ENCODE assay signal across 11 mouse cellular contexts in genomic region chr13:28481224-28481965, GRCm38 (mm10).
DNase-seq lines count a peak whose midpoint lies in the region; ATAC-seq and TF ChIP-seq lines count a peak whose summit lies in the region.
"Had no signal": no experiment of that assay in that cellular context is flagged by ENCODE, and none has a peak within 500 bp of the region (broad histone marks: within the 10 kb centered on the region; RNA-seq: fewer than 3 reads in every experiment).

No protein-coding gene starts in this region.

- no peak for ATAC-seq in midbrain, embryonic 16.5 days
- peak; percentile 80 for ATAC-seq in hindbrain, embryonic 15.5 days (ENCODE audit: low FRiP score, low read depth)
- ATAC-seq in intestine, postnatal 0 days, result no peak

- WGBS in midbrain, embryonic 10.5 days, result 87% methylated on average over 7 of the region's 7 CpGs
- WGBS in midbrain, embryonic 16.5 days, result 54% methylated on average over 7 of the region's 7 CpGs
- 44% methylated on average over 7 of the region's 7 CpGs for WGBS in hindbrain, embryonic 15.5 days
- 75% methylated on average over 7 of the region's 7 CpGs for WGBS in intestine, postnatal 0 days

- no peak overlapping the region for H3K9ac ChIP-seq in midbrain, embryonic 16.5 days (ENCODE audit: low read depth, low read length)
- no peak overlapping the region for H3K9ac ChIP-seq in hindbrain, embryonic 15.5 days
- H3K9ac ChIP-seq in intestine, postnatal 0 days (ENCODE audit: low read depth, low read length), result no peak overlapping the region
- H3K9ac ChIP-seq: kidney, embryonic 15.5 days had no signal

- no peak overlapping the region for H3K4me2 ChIP-seq in midbrain, embryonic 16.5 days (ENCODE audit: low read length)
- H3K4me2 ChIP-seq in hindbrain, embryonic 15.5 days, result no peak overlapping the region
- H3K4me2 ChIP-seq in intestine, postnatal 0 days (replicated peaks; ENCODE audit: low read depth), result no peak overlapping the region
- H3K4me2 ChIP-seq: kidney, embryonic 15.5 days had no signal

- H3K36me3 ChIP-seq in midbrain, embryonic 10.5 days, result peaks cover 8% of the 10 kb centered on the region
- no peaks in the 10 kb centered on the region for H3K36me3 ChIP-seq in midbrain, embryonic 16.5 days (ENCODE audit: control insufficient read depth, insufficient read depth, low read length)
- H3K36me3 ChIP-seq in hindbrain, embryonic 15.5 days, result no peaks in the 10 kb centered on the region
- H3K36me3 ChIP-seq in intestine, postnatal 0 days (ENCODE audit: control insufficient read depth, insufficient read depth), result no peaks in the 10 kb centered on the region

- no peaks in the 10 kb centered on the region for H3K27me3 ChIP-seq in midbrain, embryonic 10.5 days (ENCODE audit: low read depth, poor library complexity, severe bottlenecking)
- H3K27me3 ChIP-seq in midbrain, embryonic 16.5 days (ENCODE audit: control insufficient read depth, insufficient read depth, low read depth, low read length), result no peaks in the 10 kb centered on the region
- no peaks in the 10 kb centered on the region for H3K27me3 ChIP-seq in hindbrain, embryonic 15.5 days
- no peaks in the 10 kb centered on the region for H3K27me3 ChIP-seq in intestine, postnatal 0 days (replicated peaks; ENCODE audit: control insufficient read depth, insufficient read depth, low read length)
- H3K27me3 ChIP-seq: CH12.LX; kidney, embryonic 15.5 days had no signal

- peak; percentile 31 for DNase-seq in midbrain, embryonic 10.5 days (ENCODE audit: low spot score)
- peak; percentile 56 for DNase-seq in embryo, embryonic 11 days
- DNase-seq in retina, postnatal 1 day, result peak; percentile 84
- DNase-seq in kidney, adult 8-10 months, result no peak
- no peak for DNase-seq in B cell, adult 2 months
- DNase-seq: thymus, adult 18-20 months had no signal

- 0 out of 2 replicates have a peak overlapping the region, but pooled peaks have one; percentile 23 for H3K27ac ChIP-seq in midbrain, embryonic 10.5 days (replicated peaks)
- H3K27ac ChIP-seq in midbrain, embryonic 16.5 days (ENCODE audit: low read length), result no peak overlapping the region
- H3K27ac ChIP-seq in hindbrain, embryonic 15.5 days (replicated peaks), result no peak overlapping the region; the same call in 1 of the 2 replicates
- H3K27ac ChIP-seq in intestine, postnatal 0 days (ENCODE audit: low read depth, low read length), result no peak overlapping the region
- H3K27ac ChIP-seq: kidney, embryonic 15.5 days had no signal

- 0 out of 2 replicates have a peak, but pooled peaks cover 6% of the 10 kb centered on the region for H3K4me1 ChIP-seq in midbrain, embryonic 10.5 days
- no peaks in the 10 kb centered on the region; the same call in 1 of the 2 replicates for H3K4me1 ChIP-seq in midbrain, embryonic 16.5 days (ENCODE audit: control insufficient read depth, insufficient read depth, low read length)
- peaks cover 6% of the 10 kb centered on the region; the same call in 1 of the 2 replicates for H3K4me1 ChIP-seq in hindbrain, embryonic 15.5 days (replicated peaks)
- H3K4me1 ChIP-seq in intestine, postnatal 0 days (replicated peaks; ENCODE audit: control insufficient read depth, insufficient read depth, low read length), result no peaks in the 10 kb centered on the region

- no peak overlapping the region for H3K4me3 ChIP-seq in midbrain, embryonic 10.5 days
- no peak overlapping the region for H3K4me3 ChIP-seq in midbrain, embryonic 16.5 days (ENCODE audit: low read depth, low read length)
- no peak overlapping the region for H3K4me3 ChIP-seq in hindbrain, embryonic 15.5 days
- no peak overlapping the region for H3K4me3 ChIP-seq in intestine, postnatal 0 days (ENCODE audit: low read depth, low read length)
- H3K4me3 ChIP-seq: kidney, embryonic 15.5 days had no signal

- TF ChIP-seq CTCF in intestine, postnatal 0 days (IDR thresholded peaks at IDR 0.05; ENCODE audit: low read depth), result no peak

- no peaks in the 10 kb centered on the region for H3K9me3 ChIP-seq in midbrain, embryonic 10.5 days (replicated peaks)
- no peaks in the 10 kb centered on the region for H3K9me3 ChIP-seq in midbrain, embryonic 16.5 days (replicated peaks; ENCODE audit: control insufficient read depth, low read length, poor library complexity, severe bottlenecking)
- no peaks in the 10 kb centered on the region for H3K9me3 ChIP-seq in hindbrain, embryonic 15.5 days
- no peaks in the 10 kb centered on the region for H3K9me3 ChIP-seq in intestine, postnatal 0 days (ENCODE audit: control insufficient read depth)
- H3K9me3 ChIP-seq: kidney, embryonic 15.5 days had no signal

Comparison
In these comparisons a context has a peak if more than half of its experiments do, and no peak if none do; other contexts are left out.
1. DNase-seq: peak in midbrain, embryonic 10.5 days (single experiment), embryo, embryonic 11 days (single experiment) and retina, postnatal 1 day (single experiment); none in kidney, adult 8-10 months (0 of 2) and B cell, adult 2 months (0 of 2).